Mouse (Mus musculus) kidney, adult 2 months (tissue): ENCODE results near the gene Zfp423.

Experiments
- CTCF ChIP-seq: fragments of 200-500 bp; conservative IDR thresholded peaks from 2 replicates; pipeline ENCODE4 v1.5.1; 2011; ENCODE audit warnings: low read depth, mild to moderate bottlenecking, control low read depth, low read length, moderate library complexity, mixed read lengths; ENCODE audit not compliant: insufficient read depth, insufficient read length
- POLR2A ChIP-seq: fragments of 200-500 bp; IDR thresholded peaks from one replicate; pipeline ENCODE4 v1.6.1; 2011; ENCODE audit warnings: low read depth, low read length, control low read depth

DNA sequence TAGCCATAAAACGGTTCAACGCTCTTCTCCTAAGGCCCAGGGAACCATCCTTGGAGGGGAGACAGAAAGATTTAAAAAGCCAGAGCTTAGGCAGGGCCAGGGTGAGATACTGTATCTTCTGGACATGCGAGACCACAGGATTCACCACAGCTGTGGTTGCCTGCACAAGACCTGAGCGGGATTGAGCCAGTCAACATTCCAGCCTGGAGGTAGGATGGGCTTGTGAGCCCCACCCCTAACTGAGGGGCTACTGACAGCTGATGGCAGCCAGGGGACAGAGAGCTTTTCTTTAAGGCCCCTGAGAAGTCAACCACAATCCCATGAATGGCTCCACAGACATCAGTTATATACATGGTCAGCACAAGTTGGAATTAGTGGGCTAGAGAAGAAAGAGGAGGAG, 23.5 kb upstream of the Zfp423 start:
- TF ChIP-seq CTCF (no peak), POLR2A (no peak)
